Mouse (Mus musculus): ENCODE results near the gene Chd2.
A peak's percentile ranks its signal among the peaks of the same experiment; 100 is the strongest.

Gene Chd2

DNA sequence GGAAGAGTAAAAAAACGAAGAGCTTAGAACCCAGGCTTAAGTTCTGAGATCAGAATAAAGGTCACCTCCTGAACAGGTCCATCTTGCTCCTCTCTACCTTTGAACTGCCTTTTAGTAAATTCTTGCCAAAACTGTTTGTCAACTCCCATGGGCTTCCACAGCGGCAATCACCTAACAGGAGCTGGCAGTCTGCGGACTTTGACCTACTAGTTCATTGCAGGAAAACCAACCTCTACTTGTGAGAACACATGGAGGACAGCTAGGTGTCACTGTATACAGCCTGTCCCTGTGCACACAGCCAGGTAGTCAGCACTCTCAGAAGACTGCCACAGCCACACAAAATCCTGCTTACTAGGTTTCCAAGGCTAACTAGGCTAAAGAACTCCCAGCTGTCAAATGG, 99.8 kb downstream of the Chd2 start:
- DNase-seq (ENCODE audit: low read depth): no peak

DNA sequence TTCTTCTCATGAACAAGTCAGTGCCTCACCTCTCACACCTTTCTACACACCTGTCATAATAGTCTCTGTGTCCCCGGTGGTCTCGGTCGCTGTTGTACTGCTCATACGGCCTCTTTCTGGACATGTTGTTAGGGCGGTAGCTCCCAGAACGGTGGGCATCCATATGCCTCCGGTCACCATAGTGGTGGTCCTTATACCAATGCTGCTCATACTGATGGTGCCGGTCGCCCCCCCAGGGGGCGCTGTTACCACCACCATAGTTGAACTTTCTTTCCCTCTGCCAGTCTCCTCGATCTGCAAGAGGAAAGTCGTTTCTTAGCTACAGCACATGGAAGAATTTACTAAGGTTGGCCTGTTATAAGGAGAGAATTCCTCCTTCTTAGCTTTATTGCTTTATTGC, 105.9 kb downstream of the Chd2 start:
- no peak for DNase-seq (ENCODE audit: low read depth)

- DNase-seq (ENCODE audit: low read depth): no peak
Observed at GRCm38 (mm10) chr7:73434336-73434677, 107.3 kb downstream of the Chd2 start.

DNA sequence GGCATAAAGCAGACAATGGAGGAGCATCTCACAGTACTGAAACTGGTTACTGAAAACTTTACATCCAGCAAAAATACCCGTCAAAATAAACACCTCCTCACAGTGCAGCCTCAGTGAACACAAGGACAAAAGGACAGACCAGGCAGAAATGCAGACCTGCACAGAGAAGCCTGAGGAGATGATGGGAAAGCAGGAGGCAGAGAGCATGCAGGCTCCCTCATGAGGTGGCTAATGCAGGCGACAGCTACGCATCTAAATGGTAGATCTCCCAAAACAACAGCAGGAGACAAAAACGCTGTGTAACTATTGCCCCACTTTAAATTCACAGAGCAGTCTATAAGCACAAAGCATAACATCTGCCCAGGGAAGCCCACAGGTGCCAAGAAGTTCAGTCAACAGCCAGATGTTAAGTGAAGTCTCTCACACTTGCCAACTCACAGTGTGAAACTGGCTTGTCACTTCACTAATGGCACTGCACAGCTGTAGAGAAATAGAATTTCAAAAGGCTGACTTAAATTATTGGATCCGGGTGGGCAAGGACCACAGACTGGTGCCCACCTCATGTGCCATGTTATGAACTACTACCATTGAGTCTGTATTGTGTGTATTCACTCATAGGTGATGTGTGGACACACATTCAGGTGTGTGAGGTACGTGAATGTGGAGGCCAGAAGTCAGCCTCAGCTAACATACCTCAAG, 107.8 kb downstream of the Chd2 start:
- DNase-seq (ENCODE audit: low read depth): no peak

- no peak for DNase-seq (ENCODE audit: low read depth)
Observed at GRCm38 (mm10) chr7:73428525-73428924, 113.1 kb downstream of the Chd2 start.

- no peak for DNase-seq (ENCODE audit: low read depth)
Observed at GRCm38 (mm10) chr7:73427794-73428193, 113.8 kb downstream of the Chd2 start.

GRCm38 (mm10) chr7:73426752-73427386, 114.8 kb downstream of the Chd2 start:
- no peak for DNase-seq (ENCODE audit: low read depth)

GRCm38 (mm10) chr7:73426235-73426634, 115.4 kb downstream of the Chd2 start:
- no peak for DNase-seq (ENCODE audit: low read depth)

- no peak for DNase-seq (ENCODE audit: low read depth)
Observed at GRCm38 (mm10) chr7:73425451-73425850, 116.2 kb downstream of the Chd2 start.

DNA sequence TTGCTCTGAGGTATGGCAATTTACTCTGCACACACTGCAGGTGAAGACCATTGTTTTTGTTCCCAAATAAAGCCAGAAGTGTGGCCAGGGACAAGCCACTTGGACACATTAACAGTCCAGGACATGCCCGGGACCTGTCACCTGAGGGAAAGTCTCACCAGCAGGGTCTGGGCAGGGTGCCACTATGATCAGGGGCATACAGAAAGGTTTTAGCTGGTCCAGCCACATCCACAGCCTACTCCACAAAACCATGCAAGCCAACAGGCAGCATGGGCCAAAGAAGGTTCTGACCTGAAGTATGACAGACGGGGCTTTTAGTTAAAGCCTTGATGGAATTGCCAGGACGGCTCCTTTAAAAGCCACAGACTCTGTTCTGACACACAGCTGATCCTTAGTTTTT, 116.9 kb downstream of the Chd2 start:
- DNase-seq (ENCODE audit: low read depth): no peak

DNA sequence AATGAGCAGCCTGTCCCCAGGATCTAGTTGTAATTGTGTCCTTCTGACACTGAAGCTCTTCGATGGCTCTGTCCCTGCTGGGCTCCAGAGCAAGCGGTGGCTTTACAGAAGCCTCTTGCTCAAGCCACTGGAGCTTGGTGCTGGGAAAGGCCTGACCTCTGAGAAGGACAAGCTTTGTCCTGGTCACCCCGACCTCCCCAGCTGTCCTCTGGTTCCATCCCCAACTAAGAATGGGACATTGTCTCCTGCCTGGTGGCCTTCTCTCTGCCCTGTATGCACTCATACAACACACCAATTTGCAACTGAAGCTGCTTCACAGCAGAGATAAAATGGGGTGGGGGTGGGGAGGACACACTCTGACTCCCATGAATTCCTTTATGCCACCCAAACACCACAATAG, 117.4 kb downstream of the Chd2 start:
- DNase-seq (ENCODE audit: low read depth): no peak

GRCm38 (mm10) chr7:73423236-73423635, 118.4 kb downstream of the Chd2 start:
- no peak for DNase-seq (ENCODE audit: low read depth)

DNA sequence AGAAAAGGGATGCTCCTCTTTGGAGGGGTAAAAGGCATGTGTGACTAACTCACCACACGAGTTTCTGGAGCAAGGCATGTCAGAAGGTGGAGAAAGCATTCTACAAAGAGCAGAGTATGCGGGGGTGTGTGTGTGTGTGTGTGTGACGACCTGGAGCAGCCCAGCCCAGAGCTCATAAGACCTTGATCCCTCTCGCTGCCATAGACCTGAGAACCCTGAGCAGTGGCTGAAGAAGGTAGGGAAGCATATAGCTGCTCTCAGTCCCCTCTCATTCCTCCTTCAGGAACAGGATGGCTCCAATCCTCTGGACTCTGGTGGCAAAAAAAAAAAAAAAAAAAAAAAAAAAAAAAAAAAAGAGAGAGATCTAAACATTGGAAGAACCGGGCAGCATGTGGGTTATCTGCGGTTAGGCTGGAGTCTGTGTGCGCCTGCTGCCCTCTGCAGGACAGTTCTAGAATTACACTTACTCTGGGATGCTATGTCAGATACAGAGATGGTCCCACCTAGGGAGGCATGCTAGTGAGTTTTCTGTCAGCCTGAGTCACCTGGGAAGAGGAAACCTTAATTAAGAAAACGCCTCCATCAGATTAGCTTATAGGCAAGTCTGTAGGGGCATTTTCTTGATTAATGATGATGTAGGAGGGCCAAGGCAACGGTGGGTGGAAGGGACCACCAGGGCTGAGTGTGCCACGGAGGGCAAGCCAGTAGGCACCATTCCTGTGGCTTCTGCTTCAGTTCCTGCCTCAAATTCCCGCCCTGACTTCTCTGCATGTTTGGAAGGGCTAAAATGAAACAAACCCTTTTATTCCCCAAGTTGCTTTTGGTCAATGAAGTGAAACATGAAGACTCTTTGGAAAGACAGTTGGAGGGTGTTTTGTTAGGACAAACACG, 119.2 kb downstream of the Chd2 start:
- peak; percentile 46 for DNase-seq (ENCODE audit: low read depth)

GRCm38 (mm10) chr7:73421278-73422015, 120.2 kb downstream of the Chd2 start:
- no peak for DNase-seq (ENCODE audit: low read depth)

DNA sequence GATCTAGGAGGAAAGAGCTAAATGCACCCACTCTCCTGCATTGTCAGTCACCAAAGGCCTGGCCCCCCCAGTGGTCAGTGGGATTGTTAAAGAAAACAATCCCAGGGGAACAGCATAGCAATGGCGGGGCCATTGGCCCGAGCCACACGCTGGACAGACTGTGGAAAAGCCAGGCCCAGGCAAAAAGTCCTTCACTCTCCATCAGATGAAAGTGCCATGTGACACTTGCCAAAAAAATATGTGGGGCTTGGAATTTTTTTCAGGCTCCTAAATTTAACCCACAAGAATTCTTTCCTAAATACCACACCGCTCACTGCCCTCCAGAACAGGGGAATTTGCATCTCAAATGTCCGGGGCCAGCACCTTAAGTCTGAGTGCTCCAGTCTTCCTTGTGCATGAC, 120.8 kb downstream of the Chd2 start:
- DNase-seq (ENCODE audit: low read depth): no peak

DNA sequence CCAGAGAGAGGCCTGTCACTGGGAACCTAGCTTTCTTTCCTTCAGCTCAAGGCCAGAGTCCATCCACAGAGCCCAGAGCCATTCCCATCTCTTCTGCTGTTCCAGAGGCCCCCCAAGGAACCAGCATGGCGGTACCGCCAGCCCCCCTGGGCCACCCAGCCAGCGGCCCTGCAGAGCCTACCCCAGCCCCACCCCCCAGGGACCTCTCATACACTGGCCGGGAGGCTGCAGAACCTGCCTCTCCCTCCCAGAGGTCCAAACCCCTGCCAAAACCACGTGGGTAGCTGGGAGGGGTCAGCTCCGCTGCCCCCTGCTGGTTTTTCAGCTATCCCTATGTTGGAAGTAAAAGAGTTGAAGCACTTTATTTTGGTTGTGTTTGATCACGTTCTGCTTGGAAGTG, 122.3 kb downstream of the Chd2 start:
- DNase-seq (ENCODE audit: low read depth): no peak

GRCm38 (mm10) chr7:73414192-73414591, 127.4 kb downstream of the Chd2 start:
- no peak for DNase-seq (ENCODE audit: low read depth)

DNA sequence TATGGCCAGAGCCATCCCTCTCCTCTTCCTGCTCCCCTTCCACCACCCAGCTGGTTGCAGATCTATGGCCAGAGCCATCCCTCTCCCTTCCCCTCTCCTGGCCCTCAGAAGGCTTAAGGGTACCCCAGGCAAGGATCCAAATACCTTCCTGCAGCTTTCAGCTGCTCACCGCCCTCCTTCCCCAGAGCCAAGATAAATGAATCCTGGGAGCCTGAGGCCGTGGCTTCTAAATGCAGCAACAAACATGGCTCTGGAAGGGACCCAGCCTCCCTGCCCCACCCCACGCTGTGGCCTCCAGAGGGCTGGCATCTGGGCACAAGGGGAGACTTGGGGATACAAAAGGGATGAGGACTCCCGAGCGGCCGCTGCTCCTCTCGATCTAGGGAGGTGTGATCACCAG, 129.2 kb downstream of the Chd2 start:
- no peak for DNase-seq (ENCODE audit: low read depth)

- no peak for DNase-seq (ENCODE audit: low read depth)
Observed at GRCm38 (mm10) chr7:73411986-73412385, 129.6 kb downstream of the Chd2 start.

GRCm38 (mm10) chr7:73411523-73411922, 130.1 kb downstream of the Chd2 start:
- DNase-seq (ENCODE audit: low read depth): no peak

- DNase-seq (ENCODE audit: low read depth): no peak
Observed at GRCm38 (mm10) chr7:73405550-73405949, 136.1 kb downstream of the Chd2 start.

DNA sequence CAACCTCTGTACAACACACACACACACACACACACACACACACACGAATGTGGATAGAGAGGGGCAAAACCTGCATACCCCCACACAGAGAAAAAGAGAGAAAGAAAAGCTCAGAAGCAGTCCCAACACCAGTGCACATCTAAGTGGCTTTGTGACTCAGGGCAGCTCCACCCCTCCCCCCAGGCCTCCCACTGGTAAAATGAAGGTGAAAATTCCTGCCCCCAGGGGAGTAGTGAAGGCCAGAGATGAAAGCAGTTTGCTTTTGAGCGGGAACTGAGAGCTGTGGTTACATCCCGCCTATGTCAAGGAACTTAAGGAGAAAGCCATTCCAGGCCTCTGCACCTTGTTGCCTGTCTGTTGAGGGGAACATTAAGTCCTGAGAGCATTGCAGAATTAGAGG, 138.1 kb downstream of the Chd2 start:
- no peak for DNase-seq (ENCODE audit: low read depth)

All from c-Kit-positive CD71-negative TER-119-negative erythroid progenitor cells, embryonic 14.5 days (primary cell).